ENCODE assay signal across 28 mouse cellular contexts in genomic region chr15:25794123-25794522, GRCm38 (mm10). TPM values are rescaled to one million over a fixed set of nuclear protein-coding genes. Genes with fewer than 3 reads are reported as not detected.
DNase-seq lines count a peak whose midpoint lies in the region; ATAC-seq and TF ChIP-seq lines count a peak whose summit lies in the region.
"Had no signal": no experiment of that assay in that cellular context is flagged by ENCODE, and none has a peak within 500 bp of the region (broad histone marks: within the 10 kb centered on the region; RNA-seq: fewer than 3 reads in every experiment).

No protein-coding gene starts in this region.

- WGBS in embryonic facial prominence, embryonic 13.5 days = 69% methylated on average over 8 of the region's 8 CpGs
- WGBS in embryonic facial prominence, embryonic 10.5 days = 80% methylated on average over 8 of the region's 8 CpGs
- 42% methylated on average over 8 of the region's 8 CpGs for WGBS in neural tube, embryonic 13.5 days
- WGBS in limb, embryonic 14.5 days = 45% methylated on average over 8 of the region's 8 CpGs

- 0 out of 2 replicates have a peak, but pooled peaks have one; percentile 32 for ATAC-seq in embryonic facial prominence, embryonic 13.5 days (ENCODE audit: insufficient number of reproducible peaks, insufficient read depth, low FRiP score, low TSS enrichment, low read depth)
- no peak for ATAC-seq in neural tube, embryonic 13.5 days (ENCODE audit: low read depth)
- no peak for ATAC-seq in limb, embryonic 14.5 days (ENCODE audit: low FRiP score, low read depth)
- ATAC-seq: CD4-positive, CD25-positive, alpha-beta regulatory T cell, adult 4 months; forebrain, embryonic 15.5 days; intestine, embryonic 15.5 days; midbrain, embryonic 13.5 days had no signal

- no peak overlapping the region for H3K9ac ChIP-seq in embryonic facial prominence, embryonic 13.5 days
- no peak overlapping the region; the same call in 1 of the 2 replicates for H3K9ac ChIP-seq in neural tube, embryonic 13.5 days
- no peak overlapping the region for H3K9ac ChIP-seq in limb, embryonic 14.5 days (ENCODE audit: low read depth, low read length, severe bottlenecking)
- H3K9ac ChIP-seq: forebrain, embryonic 15.5 days; heart, embryonic 15.5 days; hindbrain, embryonic 15.5 days; intestine, embryonic 15.5 days; limb, embryonic 13.5 days; liver, embryonic 13.5 days; midbrain, embryonic 13.5 days had no signal

- H3K9me3 ChIP-seq in embryonic facial prominence, embryonic 13.5 days = no peaks in the 10 kb centered on the region
- H3K9me3 ChIP-seq in embryonic facial prominence, embryonic 10.5 days = no peaks in the 10 kb centered on the region
- no peaks in the 10 kb centered on the region for H3K9me3 ChIP-seq in neural tube, embryonic 13.5 days
- no peaks in the 10 kb centered on the region for H3K9me3 ChIP-seq in limb, embryonic 14.5 days (ENCODE audit: control insufficient read depth, low read length)
- H3K9me3 ChIP-seq: forebrain, embryonic 15.5 days; heart, embryonic 15.5 days; hindbrain, embryonic 15.5 days; intestine, embryonic 15.5 days; limb, embryonic 13.5 days; liver, embryonic 13.5 days; midbrain, embryonic 13.5 days had no signal

- no peak for DNase-seq in embryonic facial prominence, embryonic 10.5 days (ENCODE audit: low spot score)
- no peak for DNase-seq in neural tube, embryonic 10.5 days (ENCODE audit: extremely low spot score, low spot score)
- peak; percentile 30 for DNase-seq in limb, embryonic 14.5 days (ENCODE audit: low spot score)
- DNase-seq in adrenal gland, postnatal 4 days (ENCODE audit: low spot score in 2 of 2) = no peak
- no peak for DNase-seq in T-cell, adult 2 months (ENCODE audit: low spot score)
- DNase-seq: adrenal gland, postnatal 25 days; cerebellum, adult 18-20 months; cerebellum, postnatal 14 days; gastrocnemius, postnatal 36 days; heart, postnatal 4 days; kidney, adult 8-10 months; kidney, postnatal 14 days; layer of hippocampus, postnatal 36 days; liver, embryonic 13.5 days; lung, adult 2 months; lung, postnatal 14 days; right cerebral cortex, postnatal 4 days; thymus, adult 18-20 months; thymus, postnatal 36 days had no signal

- no peak for TF ChIP-seq POLR2A in limb, embryonic 14.5 days (IDR thresholded peaks at IDR 0.05; ENCODE audit: borderline replicate concordance, extremely low read depth, insufficient read depth, insufficient read length)

- H3K4me3 ChIP-seq in embryonic facial prominence, embryonic 13.5 days = no peak overlapping the region
- H3K4me3 ChIP-seq in embryonic facial prominence, embryonic 10.5 days = no peak overlapping the region
- no peak overlapping the region for H3K4me3 ChIP-seq in neural tube, embryonic 13.5 days
- no peak overlapping the region for H3K4me3 ChIP-seq in limb, embryonic 14.5 days (replicated peaks; ENCODE audit: low read length)
- H3K4me3 ChIP-seq: forebrain, embryonic 15.5 days; heart, embryonic 15.5 days; hindbrain, embryonic 15.5 days; intestine, embryonic 15.5 days; limb, embryonic 13.5 days; liver, embryonic 13.5 days; midbrain, embryonic 13.5 days had no signal

- H3K36me3 ChIP-seq in embryonic facial prominence, embryonic 13.5 days = peaks cover 70% of the 10 kb centered on the region
- H3K36me3 ChIP-seq in embryonic facial prominence, embryonic 10.5 days (replicated peaks) = peaks cover 98% of the 10 kb centered on the region
- peaks cover 30% of the 10 kb centered on the region for H3K36me3 ChIP-seq in neural tube, embryonic 13.5 days
- H3K36me3 ChIP-seq in limb, embryonic 14.5 days (ENCODE audit: control insufficient read depth, insufficient read depth, low read length) = peaks cover 65% of the 10 kb centered on the region
- H3K36me3 ChIP-seq: hindbrain, embryonic 15.5 days had no signal

- H3K27me3 ChIP-seq in embryonic facial prominence, embryonic 13.5 days = no peaks in the 10 kb centered on the region
- H3K27me3 ChIP-seq in embryonic facial prominence, embryonic 10.5 days (replicated peaks; ENCODE audit: low read depth, poor library complexity, severe bottlenecking) = no peaks in the 10 kb centered on the region
- H3K27me3 ChIP-seq in neural tube, embryonic 13.5 days = no peaks in the 10 kb centered on the region
- no peaks in the 10 kb centered on the region for H3K27me3 ChIP-seq in limb, embryonic 14.5 days (ENCODE audit: control insufficient read depth, insufficient read depth, low read length)
- H3K27me3 ChIP-seq: forebrain, embryonic 15.5 days; heart, embryonic 15.5 days; hindbrain, embryonic 15.5 days; intestine, embryonic 15.5 days; limb, embryonic 13.5 days; liver, embryonic 13.5 days; midbrain, embryonic 13.5 days had no signal

- peaks cover 10% of the 10 kb centered on the region for H3K4me1 ChIP-seq in embryonic facial prominence, embryonic 13.5 days
- H3K4me1 ChIP-seq in embryonic facial prominence, embryonic 10.5 days = peaks cover 9% of the 10 kb centered on the region; the same call in 1 of the 2 replicates
- H3K4me1 ChIP-seq in neural tube, embryonic 13.5 days (replicated peaks) = peaks cover 37% of the 10 kb centered on the region
- 0 out of 2 replicates have a peak, but pooled peaks cover 3% of the 10 kb centered on the region for H3K4me1 ChIP-seq in limb, embryonic 14.5 days (ENCODE audit: control insufficient read depth, insufficient read depth, low read length)
- H3K4me1 ChIP-seq: forebrain, embryonic 15.5 days; hindbrain, embryonic 15.5 days; intestine, embryonic 15.5 days; liver, embryonic 13.5 days had no signal

- no peak overlapping the region for H3K4me2 ChIP-seq in embryonic facial prominence, embryonic 13.5 days
- H3K4me2 ChIP-seq in neural tube, embryonic 13.5 days = no peak overlapping the region
- no peak overlapping the region for H3K4me2 ChIP-seq in limb, embryonic 14.5 days (replicated peaks; ENCODE audit: low read depth, low read length, severe bottlenecking)
- H3K4me2 ChIP-seq: forebrain, embryonic 15.5 days; heart, embryonic 15.5 days; hindbrain, embryonic 15.5 days; intestine, embryonic 15.5 days; limb, embryonic 13.5 days; liver, embryonic 13.5 days; midbrain, embryonic 13.5 days had no signal

- no peak overlapping the region for H3K27ac ChIP-seq in embryonic facial prominence, embryonic 13.5 days
- no peak overlapping the region for H3K27ac ChIP-seq in embryonic facial prominence, embryonic 10.5 days (replicated peaks)
- peak overlapping the region; percentile 50; the same call in 1 of the 2 replicates for H3K27ac ChIP-seq in neural tube, embryonic 13.5 days (replicated peaks)
- H3K27ac ChIP-seq in limb, embryonic 14.5 days (replicated peaks; ENCODE audit: low read depth, low read length) = no peak overlapping the region
- H3K27ac ChIP-seq: forebrain, embryonic 15.5 days; heart, embryonic 15.5 days; hindbrain, embryonic 15.5 days; intestine, embryonic 15.5 days; limb, embryonic 13.5 days; liver, embryonic 13.5 days; midbrain, embryonic 13.5 days had no signal

RNA-seq across cellular contexts. Expression of gene Retreg1, which starts 48.9 kb away (rescaled TPM):
- 4.7 and 5.5 TPM in 2 replicates for polyA plus RNA-seq in embryonic facial prominence, embryonic 13.5 days (2015; fragmentation: Nextera tagmentation; extraction: Ambion mirVana)
- polyA plus RNA-seq in embryonic facial prominence, embryonic 10.5 days (2016; fragmentation: Nextera tagmentation; extraction: Ambion mirVana) = 2.2 and 2.5 TPM in 2 replicates
- polyA plus RNA-seq in neural tube, embryonic 13.5 days (2015; fragmentation: Nextera tagmentation; extraction: Ambion mirVana) = 9.0 and 11.3 TPM in 2 replicates
- 2.3 and 2.5 TPM in 2 replicates for polyA plus RNA-seq in limb, embryonic 14.5 days (2012; rRNA removed)
- 4.2 and 4.4 TPM in 2 replicates for polyA plus RNA-seq in limb, embryonic 14.5 days (2014; fragmentation: Nextera tagmentation; extraction: Ambion mirVana)
- 10 to 100 TPM; 33.5 to 40.0 TPM for total RNA-seq in adrenal gland, postnatal 4 days (2021)
